Mouse (Mus musculus) ES-E14 (cell line): ENCODE data around the gene Cald1.

ENCODE experiments used
- CHD2 ChIP-seq: IDR thresholded peaks from 2 replicates; pipeline ENCODE4 v1.6.1; 2014; ENCODE audit warnings: mild to moderate bottlenecking, low read depth, low read length, inconsistent platforms
- MAFK ChIP-seq: IDR thresholded peaks from 2 replicates; pipeline ENCODE4 v1.6.1; 2014; ENCODE audit warnings: mild to moderate bottlenecking, low read depth, low read length, inconsistent platforms; ENCODE audit not compliant: insufficient read depth
- ZNF384 ChIP-seq: IDR thresholded peaks from 2 replicates; pipeline ENCODE4 v1.6.1; 2012; ENCODE audit warnings: low read depth, low read length, inconsistent platforms

GRCm38 (mm10) chr6:34796881-34797280 is 198.6 kb downstream of the Cald1 start:
- no peak for TF ChIP-seq ZNF384
- no peak for TF ChIP-seq CHD2
- TF ChIP-seq MAFK = no peak; the same call in 1 of the 2 replicates
